Mouse (Mus musculus): ENCODE data around the gene Mapt.
"Not testable (repeated sequence)": the region's sequence is repeated elsewhere in the genome, so short reads cannot be mapped to it uniquely, and the experiment has no call there.

DNA sequence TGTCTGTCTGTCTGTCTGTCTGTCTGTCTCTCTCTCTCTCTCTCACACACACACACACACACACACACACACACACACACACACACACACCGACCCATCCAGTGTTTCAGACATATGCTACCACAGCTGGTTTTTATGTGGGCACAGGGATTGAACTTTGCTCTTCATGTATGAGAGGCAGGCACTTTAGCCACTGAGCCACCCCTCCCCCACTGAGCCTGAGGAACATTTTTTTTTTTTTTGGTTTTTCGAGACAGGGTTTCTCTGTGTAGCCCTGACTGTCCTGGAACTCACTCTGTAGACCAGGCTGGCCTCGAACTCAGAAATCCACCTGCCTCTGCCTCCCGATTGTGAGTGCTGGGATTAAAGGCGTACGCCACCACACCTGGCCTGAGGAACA lies 14.3 kb downstream of the Mapt start:
- TF ChIP-seq CTCF (conservative IDR thresholded peaks at IDR 0.05 in 1 of 2, IDR thresholded peaks at IDR 0.05 in 1 of 2; ENCODE audit: low read depth in 2 of 2, low read length in 2 of 2); RCOR1 (conservative IDR thresholded peaks at IDR 0.05; ENCODE audit: low read depth, low read length): not testable (repeated sequence)

All from CH12.LX (cell line).